Mouse (Mus musculus) heart, postnatal 0 days (tissue): Measurements from ENCODE around the gene Map3k19.

Source experiments
- CTCF ChIP-seq: IDR thresholded peaks from 2 replicates; pipeline ENCODE4 v1.5.1; 2016; ENCODE audit warnings: antibody characterized with exemption, control low read depth, low read depth
- EP300 ChIP-seq: IDR thresholded peaks from 2 replicates; pipeline ENCODE4 v1.6.1; 2016; ENCODE audit warnings: antibody characterized with exemption, low read depth

GRCm38 (mm10) chr1:127845472-127845871 lies 9.4 kb downstream of the Map3k19 start:
- TF ChIP-seq CTCF (no peak), EP300 (no peak)
